Mouse (Mus musculus) stomach, embryonic 16.5 days (tissue): ENCODE results near the gene Tnpo3. TPM values are rescaled to one million over a fixed set of nuclear protein-coding genes. Genes with fewer than 3 reads are reported as not detected.
A peak's percentile ranks its signal among the peaks of the same experiment; 100 is the strongest.

ENCODE experiments used
- ATAC-seq: fragments of 200-750 bp; cut with Nextera tagmentation; 2 replicates; pipeline ENCODE4 v1.8.0; 2017; ENCODE audit warnings: moderate number of reproducible peaks, moderate TSS enrichment; ENCODE audit not compliant: insufficient read depth, low FRiP score
- H3K27ac ChIP-seq: fragments of 300-500 bp; sonication (generic); 2 replicates; pipeline ENCODE4 v1.5.1; 2014; ENCODE audit warnings: low read length
- H3K27me3 ChIP-seq: fragments of 300-500 bp; sonication (generic); 2 replicates; pipeline ENCODE4 v1.6.1; 2014; ENCODE audit warnings: low read length, control low read depth, mixed read lengths; ENCODE audit not compliant: control insufficient read depth, insufficient read depth
- H3K36me3 ChIP-seq: fragments of 300-500 bp; sonication (generic); 2 replicates; pipeline ENCODE4 v1.6.1; 2014; ENCODE audit warnings: low read length; ENCODE audit not compliant: control insufficient read depth, insufficient read depth
- H3K4me1 ChIP-seq: fragments of 300-500 bp; sonication (generic); 2 replicates; pipeline ENCODE4 v1.6.1; 2014; ENCODE audit warnings: low read length, control low read depth, mixed read lengths; ENCODE audit not compliant: control insufficient read depth, insufficient read depth
- H3K4me2 ChIP-seq: fragments of 300-500 bp; sonication (generic); 2 replicates; pipeline ENCODE4 v1.6.1; 2014; ENCODE audit warnings: low read depth, low read length, mixed read lengths
- H3K4me3 ChIP-seq: fragments of 300-500 bp; sonication (generic); replicated peaks from 2 replicates; pipeline ENCODE4 v1.5.1; 2014; ENCODE audit warnings: mild to moderate bottlenecking, low read length
- H3K9ac ChIP-seq: fragments of 300-500 bp; sonication (generic); 2 replicates; pipeline ENCODE4 v1.6.1; 2014; ENCODE audit warnings: low read length
- H3K9me3 ChIP-seq: fragments of 300-500 bp; sonication (generic); replicated peaks from 2 replicates; pipeline ENCODE4 v1.6.1; 2016; ENCODE audit warnings: low read length, control low read depth; ENCODE audit not compliant: control insufficient read depth
- WGBS: fragments of 180-500 bp; shearing (Covaris S2); extraction: QIAGEN DNeasy Blood & Tissue Kit; methylation state at CpG from one replicate; pipeline ENCODE4 v1.1.7; 2014; 5-methylcytosine and 5-hydroxymethylcytosine counted together
- polyA plus RNA-seq: library from polyadenylated mRNA; unstranded; fragments of >200 nt; fragmentation: Nextera tagmentation; extraction: Ambion mirVana; gene quantifications from 2 replicates; pipeline ENCODE4 v1.2.1, GENCODE M21; 2015

Gene Tnpo3
- 75.1 and 84.9 TPM in 2 replicates for polyA plus RNA-seq

- peak; percentile 98 for ATAC-seq
- peak within 1 kb of the TSS; percentile 100 for H3K4me3 ChIP-seq
- peaks cover 7% of the 10 kb centered on the region for H3K4me1 ChIP-seq
- H3K9me3 ChIP-seq = no peaks in the 10 kb centered on the region
- no peaks in the 10 kb centered on the region for H3K27me3 ChIP-seq
- H3K27ac ChIP-seq = peak within 1 kb of the TSS; percentile 87
- peak within 1 kb of the TSS; percentile 92 for H3K9ac ChIP-seq
- H3K36me3 ChIP-seq = no peaks in the 10 kb centered on the region
- peak within 1 kb of the TSS; percentile 86 for H3K4me2 ChIP-seq
- WGBS = under 1% methylated on average over 67 of the region's 67 CpGs
These were observed at the start of gene Tnpo3 for GRCm38 (mm10) chr6:29609111-29610019. Tnpo3 (minus strand) TSS chr6:29609887.

GRCm38 (mm10) chr6:29658626-29659475 is 49.2 kb upstream of the Tnpo3 start:
- 78% methylated on average over 3 of the region's 3 CpGs for WGBS
- Histone ChIP-seq H3K9me3 (no peaks in the 10 kb centered on the region), H3K27me3 (no peaks in the 10 kb centered on the region), H3K36me3 (no peaks in the 10 kb centered on the region), H3K9ac (no peak overlapping the region), H3K27ac (no peak overlapping the region), H3K4me3 (no peak overlapping the region), H3K4me2 (no peak overlapping the region), H3K4me1 (no peaks in the 10 kb centered on the region)
- ATAC-seq = no peak

GRCm38 (mm10) chr6:29653271-29653670 is 43.6 kb upstream of the Tnpo3 start:
- Histone ChIP-seq H3K27me3 (no peaks in the 10 kb centered on the region), H3K4me1 (no peaks in the 10 kb centered on the region), H3K27ac (no peak overlapping the region), H3K9ac (no peak overlapping the region), H3K4me3 (no peak overlapping the region), H3K36me3 (no peaks in the 10 kb centered on the region), H3K4me2 (no peak overlapping the region), H3K9me3 (no peaks in the 10 kb centered on the region)
- no peak for ATAC-seq

DNA sequence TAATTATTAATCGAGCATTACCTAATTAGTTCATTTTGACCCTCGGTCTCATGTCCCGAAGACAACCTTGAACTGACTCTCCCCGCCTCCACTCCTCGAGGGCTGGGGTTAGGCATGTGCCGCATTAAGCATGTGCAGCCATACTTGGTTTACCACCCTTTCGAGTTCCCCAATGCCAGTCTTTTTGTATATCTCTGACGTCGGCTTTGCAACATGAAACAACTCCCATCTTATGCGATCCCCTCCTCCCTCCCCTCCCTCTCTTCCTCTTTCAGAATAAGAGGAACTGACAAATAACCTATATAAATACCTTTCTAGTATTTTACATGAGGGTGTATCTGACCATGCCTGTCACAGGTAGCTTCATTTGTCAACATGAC is 40.5 kb upstream of the Tnpo3 start:
- H3K9ac ChIP-seq = no peak overlapping the region
- 59% methylated on average over 10 of the region's 10 CpGs for WGBS
- no peak overlapping the region for H3K4me2 ChIP-seq
- H3K27me3 ChIP-seq = no peaks in the 10 kb centered on the region
- ATAC-seq = no peak
- no peaks in the 10 kb centered on the region for H3K4me1 ChIP-seq
- no peaks in the 10 kb centered on the region for H3K9me3 ChIP-seq
- no peak overlapping the region for H3K27ac ChIP-seq
- H3K36me3 ChIP-seq = no peaks in the 10 kb centered on the region
- no peak overlapping the region for H3K4me3 ChIP-seq

DNA sequence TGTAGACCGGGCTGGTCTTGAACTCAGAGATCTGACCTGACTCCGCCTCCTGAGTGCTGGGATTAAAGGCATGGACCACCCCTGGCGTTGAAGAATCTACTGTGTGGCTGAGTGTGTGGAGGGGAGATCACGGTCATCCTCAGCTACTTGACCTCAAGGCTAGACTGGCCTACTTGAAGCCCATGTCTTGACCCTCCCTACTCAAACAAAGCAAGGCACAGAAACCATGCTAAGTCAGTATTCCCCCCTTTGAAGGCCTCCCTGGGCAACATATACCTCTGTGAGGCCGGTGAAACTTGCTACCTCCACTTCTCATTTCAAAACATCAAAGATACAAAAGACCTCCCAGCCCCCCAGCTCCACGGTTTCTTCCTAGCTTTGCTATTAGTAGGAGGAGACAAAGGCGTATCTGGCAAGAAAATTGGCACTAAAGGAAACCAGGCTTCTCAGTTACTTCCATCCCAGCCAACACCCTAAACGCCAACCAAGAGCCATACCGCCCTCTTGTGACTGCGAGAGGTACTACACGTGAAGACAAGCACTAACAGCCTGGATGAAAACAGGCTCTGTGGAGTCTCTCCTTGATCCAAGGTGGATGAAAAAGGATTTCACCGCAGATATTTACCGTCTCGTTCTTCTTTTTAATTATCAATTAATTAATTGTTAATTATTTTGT is 39.9 kb upstream of the Tnpo3 start:
- H3K4me2 ChIP-seq = no peak overlapping the region
- no peaks in the 10 kb centered on the region for H3K27me3 ChIP-seq
- WGBS = 31% methylated on average over 14 of the region's 14 CpGs
- no peaks in the 10 kb centered on the region for H3K4me1 ChIP-seq
- no peaks in the 10 kb centered on the region for H3K9me3 ChIP-seq
- H3K4me3 ChIP-seq = no peak overlapping the region
- no peaks in the 10 kb centered on the region for H3K36me3 ChIP-seq
- H3K27ac ChIP-seq = no peak overlapping the region
- no peak for ATAC-seq
- no peak overlapping the region for H3K9ac ChIP-seq

- no peak for ATAC-seq
- Histone ChIP-seq H3K4me2 (no peak overlapping the region), H3K36me3 (no peaks in the 10 kb centered on the region), H3K27me3 (no peaks in the 10 kb centered on the region), H3K27ac (no peak overlapping the region), H3K4me1 (no peaks in the 10 kb centered on the region), H3K9me3 (no peaks in the 10 kb centered on the region; the same call in 1 of the 2 replicates), H3K9ac (no peak overlapping the region), H3K4me3 (no peak overlapping the region)
- WGBS = 86% methylated on average over 4 of the region's 4 CpGs
These were observed 32.1 kb upstream of the Tnpo3 start for GRCm38 (mm10) chr6:29641816-29642215.

- H3K9me3 ChIP-seq = no peaks in the 10 kb centered on the region; the same call in 1 of the 2 replicates
- no peak overlapping the region for H3K4me2 ChIP-seq
- H3K27me3 ChIP-seq = no peaks in the 10 kb centered on the region
- H3K4me3 ChIP-seq = no peak overlapping the region
- no peak for ATAC-seq
- no peaks in the 10 kb centered on the region for H3K4me1 ChIP-seq
- H3K9ac ChIP-seq = no peak overlapping the region
- no peak overlapping the region for H3K27ac ChIP-seq
- 38% methylated on average over 7 of the region's 7 CpGs for WGBS
- no peaks in the 10 kb centered on the region for H3K36me3 ChIP-seq
These were observed 30.1 kb upstream of the Tnpo3 start for GRCm38 (mm10) chr6:29639580-29640419.

DNA sequence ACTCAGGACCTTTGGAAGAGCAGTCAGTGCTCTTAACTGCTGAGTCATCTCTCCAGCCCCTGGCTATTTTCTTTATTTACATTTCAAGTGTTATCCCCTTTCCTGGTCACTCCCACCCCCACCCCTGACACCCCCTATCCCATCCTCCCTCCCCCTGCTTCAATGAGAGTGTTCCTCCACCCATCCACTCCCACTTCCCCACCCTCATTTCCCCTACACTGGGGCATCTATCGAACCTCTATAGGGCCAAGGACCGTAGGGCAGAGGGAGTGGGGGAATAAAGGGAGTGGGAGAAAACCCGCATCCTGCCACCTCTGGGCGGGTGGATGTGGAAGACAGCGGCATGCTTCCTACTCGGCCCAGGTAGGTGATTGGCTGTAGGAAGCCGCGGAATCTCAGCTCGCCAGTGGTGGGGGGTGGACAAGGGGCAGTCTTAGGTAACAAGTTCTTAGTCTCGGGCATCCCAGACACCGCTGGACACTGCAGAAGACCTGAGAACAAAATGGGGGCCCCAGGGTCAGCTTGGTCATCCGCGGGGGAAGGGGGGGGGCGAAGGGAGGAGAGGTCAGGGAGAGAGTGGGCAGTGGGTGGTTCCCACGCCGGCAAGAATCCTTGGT is 29.3 kb upstream of the Tnpo3 start:
- Histone ChIP-seq H3K9me3 (no peaks in the 10 kb centered on the region; the same call in 1 of the 2 replicates), H3K4me1 (no peaks in the 10 kb centered on the region), H3K9ac (no peak overlapping the region), H3K36me3 (no peaks in the 10 kb centered on the region), H3K4me3 (no peak overlapping the region), H3K27ac (no peak overlapping the region), H3K4me2 (peak overlapping the region; percentile 10; the same call in 1 of the 2 replicates), H3K27me3 (no peaks in the 10 kb centered on the region)
- 6% methylated on average over 16 of the region's 16 CpGs for WGBS
- no peak for ATAC-seq
